Mouse (Mus musculus) heart, embryonic 16.5 days (tissue): ENCODE data around the gene Ntm. TPM values are rescaled to one million over a fixed set of nuclear protein-coding genes. Genes with fewer than 3 reads are reported as not detected.
A peak's percentile ranks its signal among the peaks of the same experiment; 100 is the strongest.

ENCODE experiments used
- ATAC-seq: fragments of 200-750 bp; cut with Nextera tagmentation; replicated peaks from 2 replicates; pipeline ENCODE4 v1.8.0; 2017; ENCODE audit warnings: moderate number of reproducible peaks; ENCODE audit not compliant: insufficient read depth, low FRiP score; ENCODE audit errors: extremely low read depth
- H3K27ac ChIP-seq: fragments of 300-500 bp; sonication (generic); 2 replicates; pipeline ENCODE4 v1.5.1; 2014; ENCODE audit warnings: mild to moderate bottlenecking, low read length, control low read depth, moderate library complexity
- H3K27me3 ChIP-seq: fragments of 300-500 bp; sonication (generic); 2 replicates; pipeline ENCODE4 v1.6.1; 2014; ENCODE audit warnings: low read length, mixed read lengths; ENCODE audit not compliant: control insufficient read depth, insufficient read depth
- H3K36me3 ChIP-seq: fragments of 300-500 bp; sonication (generic); 2 replicates; pipeline ENCODE4 v1.6.1; 2014; ENCODE audit not compliant: control insufficient read depth, insufficient read depth
- H3K4me1 ChIP-seq: fragments of 300-500 bp; sonication (generic); 2 replicates; pipeline ENCODE4 v1.6.1; 2014; ENCODE audit warnings: low read length, mixed read lengths; ENCODE audit not compliant: control insufficient read depth, insufficient read depth
- H3K4me2 ChIP-seq: fragments of 300-500 bp; sonication (generic); 2 replicates; pipeline ENCODE4 v1.6.1; 2014; ENCODE audit warnings: low read depth, mild to moderate bottlenecking, control low read depth, low read length
- H3K4me3 ChIP-seq: fragments of 300-500 bp; sonication (generic); 2 replicates; pipeline ENCODE4 v1.5.1; 2014; ENCODE audit warnings: mild to moderate bottlenecking, control low read depth, low read length
- H3K9ac ChIP-seq: fragments of 300-500 bp; sonication (generic); 2 replicates; pipeline ENCODE4 v1.6.1; 2014; ENCODE audit warnings: low read length, control low read depth
- H3K9me3 ChIP-seq: fragments of 300-500 bp; sonication (generic); replicated peaks from 2 replicates; pipeline ENCODE4 v1.6.1; 2016; ENCODE audit warnings: low read length; ENCODE audit not compliant: control insufficient read depth
- WGBS: fragments of 180-500 bp; shearing (Covaris S2); extraction: QIAGEN DNeasy Blood & Tissue Kit; methylation state at CpG from one replicate; pipeline ENCODE4 v1.1.7; 2014; 5-methylcytosine and 5-hydroxymethylcytosine counted together
- polyA plus RNA-seq: library from polyadenylated mRNA; unstranded; fragments of >200 nt; fragmentation: Nextera tagmentation; extraction: Ambion mirVana; gene quantifications from 2 replicates; pipeline ENCODE4 v1.2.1, GENCODE M21; 2015

The Ntm gene
- polyA plus RNA-seq, 1 experiment from 2014 or later = 23.6 TPM

DNA sequence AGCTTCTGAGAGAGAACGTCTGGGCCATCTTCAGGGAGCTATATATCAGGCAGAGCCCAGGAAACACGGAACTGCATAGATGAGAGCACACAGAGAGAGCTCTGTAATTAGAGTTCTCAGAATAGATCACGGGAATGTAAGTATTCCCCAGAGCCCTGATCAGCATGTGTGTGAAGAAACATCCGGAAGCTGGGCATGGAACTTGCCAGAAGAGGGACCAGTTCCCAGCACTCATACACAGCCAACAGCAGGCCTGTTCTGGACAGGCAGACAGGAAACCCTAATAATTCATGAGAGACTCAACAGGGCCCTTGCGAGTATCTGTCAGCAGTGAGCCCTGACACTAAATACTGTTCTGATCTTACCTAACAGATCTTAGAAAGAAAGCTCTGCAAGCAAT lies 345.8 kb downstream of the Ntm start:
- Histone ChIP-seq H3K9me3 (no peaks in the 10 kb centered on the region), H3K4me3 (no peak overlapping the region), H3K4me1 (no peaks in the 10 kb centered on the region), H3K9ac (no peak overlapping the region), H3K36me3 (no peaks in the 10 kb centered on the region), H3K27ac (no peak overlapping the region), H3K4me2 (no peak overlapping the region), H3K27me3 (no peaks in the 10 kb centered on the region)
- ATAC-seq = no peak
- 63% methylated on average over 5 of the region's 5 CpGs for WGBS

DNA sequence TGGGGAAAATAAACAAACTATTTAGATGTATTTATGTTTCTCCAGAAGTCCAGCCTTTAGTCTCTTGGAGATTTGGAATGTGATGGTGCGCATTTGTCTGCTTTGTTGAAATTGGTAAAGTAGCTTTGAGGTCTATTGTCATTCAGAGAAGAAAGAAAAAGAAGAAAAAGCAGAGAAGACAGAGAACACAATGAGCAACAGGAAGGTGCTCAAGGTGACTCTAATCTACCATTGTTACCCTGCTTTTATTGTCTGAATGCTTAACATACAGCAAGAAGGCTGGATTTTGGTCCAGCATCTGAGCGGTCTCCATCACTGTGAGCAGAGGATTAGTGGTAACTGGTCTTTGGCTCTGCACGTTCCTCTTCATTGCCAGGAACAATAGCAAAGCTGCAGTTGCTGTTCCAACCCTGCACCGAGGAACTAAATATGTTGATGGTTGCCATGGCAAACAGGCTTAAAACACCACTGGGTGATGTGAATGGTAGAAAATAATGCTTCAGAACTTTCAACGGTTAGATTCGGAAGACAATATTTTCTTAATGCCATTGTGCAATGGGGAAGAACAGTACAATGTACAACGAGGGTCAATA lies 350.8 kb downstream of the Ntm start:
- Histone ChIP-seq H3K27me3 (no peaks in the 10 kb centered on the region), H3K9ac (no peak overlapping the region), H3K36me3 (no peaks in the 10 kb centered on the region), H3K4me2 (no peak overlapping the region), H3K4me1 (peaks cover 5% of the 10 kb centered on the region), H3K9me3 (no peaks in the 10 kb centered on the region), H3K4me3 (no peak overlapping the region), H3K27ac (no peak overlapping the region)
- WGBS = 81% methylated on average over 7 of the region's 7 CpGs
- ATAC-seq = no peak

DNA sequence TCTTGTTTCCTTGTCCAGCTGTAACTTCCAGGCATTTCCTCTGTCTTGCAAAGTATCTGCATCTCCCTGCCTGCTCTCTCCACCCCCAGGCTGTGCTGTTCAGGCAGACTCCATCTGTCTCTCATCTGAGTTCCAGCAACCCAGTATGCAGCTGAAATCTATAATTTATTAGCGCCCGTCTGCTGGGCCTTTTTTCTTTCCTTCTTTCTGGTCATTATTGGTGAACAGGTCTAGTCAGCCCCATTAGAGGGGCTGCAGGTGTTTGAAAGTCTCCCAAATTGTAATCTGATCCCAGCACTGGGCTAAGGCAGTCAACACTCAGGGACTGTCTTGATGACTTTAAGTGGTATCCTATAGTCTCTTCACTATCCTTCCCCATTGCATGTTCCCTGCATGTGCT lies 352.1 kb downstream of the Ntm start:
- peaks cover 5% of the 10 kb centered on the region for H3K4me1 ChIP-seq
- no peak overlapping the region for H3K9ac ChIP-seq
- H3K27me3 ChIP-seq = no peaks in the 10 kb centered on the region
- no peak for ATAC-seq
- no peaks in the 10 kb centered on the region; the same call in 1 of the 2 replicates for H3K9me3 ChIP-seq
- no peak overlapping the region for H3K27ac ChIP-seq
- WGBS = 88% methylated on average over 2 of the region's 2 CpGs
- no peak overlapping the region for H3K4me3 ChIP-seq
- no peak overlapping the region for H3K4me2 ChIP-seq
- no peaks in the 10 kb centered on the region for H3K36me3 ChIP-seq

DNA sequence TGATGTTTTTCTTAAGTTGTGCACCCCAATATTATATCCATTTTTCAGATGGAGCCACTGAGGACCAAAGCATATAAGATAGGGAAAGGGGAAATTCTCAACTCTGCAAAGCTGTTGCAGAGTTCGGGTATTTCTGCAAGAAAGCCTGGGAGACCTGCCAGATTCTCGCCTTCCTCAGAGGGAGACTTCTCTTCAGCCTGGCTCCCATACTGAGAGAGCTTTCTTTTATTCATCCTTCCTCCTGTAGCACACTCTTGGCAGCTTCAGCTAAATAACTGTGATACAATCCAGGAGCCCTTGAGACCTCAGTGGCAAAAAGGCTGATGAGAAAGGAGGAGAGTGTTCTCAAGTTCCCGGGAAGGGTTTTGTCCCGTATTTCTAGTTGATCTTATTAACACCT lies 365.3 kb downstream of the Ntm start:
- ATAC-seq = no peak

DNA sequence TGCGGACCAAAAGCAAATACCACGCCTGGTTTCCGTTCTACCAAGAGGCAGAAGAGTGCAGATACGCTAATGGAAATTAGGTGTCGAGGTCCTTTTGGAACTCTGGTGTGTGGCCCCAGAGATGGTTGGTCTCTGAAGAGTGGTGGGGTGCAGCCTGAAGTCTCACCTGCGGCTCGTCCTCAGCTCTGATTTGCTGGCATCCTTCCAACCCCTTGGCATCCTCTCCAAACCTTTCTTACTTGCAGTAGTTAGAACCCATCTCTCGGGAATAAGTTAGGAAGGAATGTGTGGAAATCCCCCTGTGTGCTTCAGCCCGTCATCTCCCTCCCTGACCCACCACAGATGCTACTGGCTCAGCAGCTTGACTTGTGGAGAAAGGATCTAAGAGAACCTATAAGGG lies 367.6 kb downstream of the Ntm start:
- Histone ChIP-seq H3K27me3 (no peaks in the 10 kb centered on the region), H3K4me2 (peak overlapping the region; percentile 56), H3K9ac (no peak overlapping the region), H3K9me3 (no peaks in the 10 kb centered on the region), H3K4me3 (peak overlapping the region; percentile 22), H3K27ac (no peak overlapping the region), H3K36me3 (no peaks in the 10 kb centered on the region), H3K4me1 (peaks cover 8% of the 10 kb centered on the region)
- WGBS = 26% methylated on average over 9 of the region's 9 CpGs
- no peak for ATAC-seq

More for the DNA sequence above, 365.3 kb downstream of the Ntm start:
- Histone ChIP-seq H3K9me3 (no peaks in the 10 kb centered on the region), H3K4me3 (no peak overlapping the region), H3K9ac (no peak overlapping the region), H3K27ac (no peak overlapping the region), H3K27me3 (no peaks in the 10 kb centered on the region), H3K4me1 (0 out of 2 replicates have a peak, but pooled peaks cover 2% of the 10 kb centered on the region), H3K36me3 (no peaks in the 10 kb centered on the region), H3K4me2 (no peak overlapping the region)
- WGBS = 31% methylated on average over 4 of the region's 4 CpGs

DNA sequence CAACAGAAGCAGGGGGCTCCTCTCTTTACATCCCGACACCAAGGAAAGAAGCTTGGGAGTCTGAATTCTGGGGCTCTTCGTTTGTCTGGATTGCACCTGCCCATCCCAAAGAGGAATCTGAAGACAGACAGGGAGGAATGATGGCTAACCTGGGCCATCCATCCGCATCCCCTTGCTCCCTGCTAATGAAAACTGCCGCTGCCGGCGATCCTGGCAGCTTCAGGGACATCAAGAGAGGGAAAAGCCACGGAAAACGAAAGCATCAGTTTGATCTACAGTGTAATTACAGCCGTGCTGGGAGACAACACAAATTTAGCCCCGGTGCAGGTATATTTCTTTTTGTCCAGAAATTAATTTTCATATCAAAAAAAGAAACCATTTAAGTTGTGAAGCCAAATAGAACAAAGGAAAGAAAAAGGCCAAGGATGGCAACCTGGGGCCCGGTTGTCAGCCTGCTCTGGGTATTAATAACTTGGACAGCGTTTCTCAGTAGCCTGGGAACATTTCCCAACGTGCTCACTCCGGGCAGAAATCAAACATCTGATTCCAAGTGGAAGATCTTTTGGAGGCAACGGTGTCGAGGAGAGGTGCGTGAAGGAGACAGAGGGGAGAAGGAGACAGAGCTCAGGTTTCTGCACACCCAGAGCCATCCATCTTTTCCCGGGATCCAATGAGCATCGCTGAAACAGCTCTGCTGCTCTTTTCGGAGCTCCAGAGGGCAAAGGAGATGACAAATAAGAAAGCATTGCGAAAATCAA lies 368.2 kb downstream of the Ntm start:
- Histone ChIP-seq H3K4me1 (peaks cover 8% of the 10 kb centered on the region), H3K9me3 (no peaks in the 10 kb centered on the region), H3K27me3 (no peaks in the 10 kb centered on the region), H3K4me2 (peak overlapping the region; percentile 56), H3K9ac (no peak overlapping the region), H3K36me3 (no peaks in the 10 kb centered on the region), H3K27ac (no peak overlapping the region), H3K4me3 (peak overlapping the region; percentile 22)
- 50% methylated on average over 21 of the region's 21 CpGs for WGBS
- ATAC-seq = no peak

DNA sequence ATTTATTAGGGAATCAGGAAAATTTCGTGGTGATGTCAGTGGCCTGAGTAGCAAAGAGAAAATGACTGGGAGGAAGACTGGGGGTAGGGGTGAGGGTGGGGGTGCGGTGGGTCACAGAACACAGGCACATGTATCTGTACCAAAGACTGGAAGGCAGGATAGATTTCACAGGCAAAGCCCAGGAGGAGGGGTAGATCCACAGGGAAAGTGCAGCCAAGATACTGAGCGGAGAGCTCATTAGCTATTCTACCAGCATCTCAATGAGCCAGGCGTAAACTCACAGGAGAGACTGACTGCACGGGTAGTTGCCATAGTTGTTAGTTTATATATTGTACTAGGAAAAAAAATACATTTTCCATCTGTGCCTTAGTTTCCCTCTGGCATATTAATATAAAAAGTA lies 375.6 kb downstream of the Ntm start:
- H3K27me3 ChIP-seq = no peaks in the 10 kb centered on the region
- H3K4me1 ChIP-seq = peaks cover 6% of the 10 kb centered on the region
- no peaks in the 10 kb centered on the region for H3K36me3 ChIP-seq
- H3K9ac ChIP-seq = no peak overlapping the region
- H3K4me3 ChIP-seq = no peak overlapping the region
- no peaks in the 10 kb centered on the region for H3K9me3 ChIP-seq
- H3K27ac ChIP-seq = no peak overlapping the region
- no peak overlapping the region for H3K4me2 ChIP-seq
- 78% methylated on average over 5 of the region's 5 CpGs for WGBS
- ATAC-seq = no peak

DNA sequence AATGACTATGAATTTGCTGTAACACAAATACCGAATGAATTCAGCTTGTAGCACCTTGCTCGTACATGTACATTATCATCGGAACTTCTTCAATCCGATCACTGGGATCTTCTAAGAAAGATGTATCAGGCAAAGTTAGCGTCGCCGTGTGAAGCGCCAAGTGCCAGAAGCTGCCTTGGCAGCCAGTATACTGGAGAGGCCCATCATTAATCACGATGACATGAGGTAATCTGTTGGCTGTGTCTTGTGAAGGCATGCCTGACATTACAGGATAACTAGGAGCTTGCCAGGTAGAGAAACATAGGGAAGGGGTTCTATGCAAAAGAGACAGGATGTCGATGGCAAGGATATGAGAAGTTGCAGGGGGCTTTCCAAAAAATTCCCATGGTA lies 376.6 kb downstream of the Ntm start:
- no peak overlapping the region for H3K9ac ChIP-seq
- H3K27ac ChIP-seq = no peak overlapping the region
- no peaks in the 10 kb centered on the region for H3K27me3 ChIP-seq
- WGBS = 78% methylated on average over 10 of the region's 10 CpGs
- H3K4me3 ChIP-seq = no peak overlapping the region
- ATAC-seq = no peak
- no peaks in the 10 kb centered on the region for H3K36me3 ChIP-seq
- no peak overlapping the region for H3K4me2 ChIP-seq
- H3K4me1 ChIP-seq = peaks cover 6% of the 10 kb centered on the region
- H3K9me3 ChIP-seq = no peaks in the 10 kb centered on the region

DNA sequence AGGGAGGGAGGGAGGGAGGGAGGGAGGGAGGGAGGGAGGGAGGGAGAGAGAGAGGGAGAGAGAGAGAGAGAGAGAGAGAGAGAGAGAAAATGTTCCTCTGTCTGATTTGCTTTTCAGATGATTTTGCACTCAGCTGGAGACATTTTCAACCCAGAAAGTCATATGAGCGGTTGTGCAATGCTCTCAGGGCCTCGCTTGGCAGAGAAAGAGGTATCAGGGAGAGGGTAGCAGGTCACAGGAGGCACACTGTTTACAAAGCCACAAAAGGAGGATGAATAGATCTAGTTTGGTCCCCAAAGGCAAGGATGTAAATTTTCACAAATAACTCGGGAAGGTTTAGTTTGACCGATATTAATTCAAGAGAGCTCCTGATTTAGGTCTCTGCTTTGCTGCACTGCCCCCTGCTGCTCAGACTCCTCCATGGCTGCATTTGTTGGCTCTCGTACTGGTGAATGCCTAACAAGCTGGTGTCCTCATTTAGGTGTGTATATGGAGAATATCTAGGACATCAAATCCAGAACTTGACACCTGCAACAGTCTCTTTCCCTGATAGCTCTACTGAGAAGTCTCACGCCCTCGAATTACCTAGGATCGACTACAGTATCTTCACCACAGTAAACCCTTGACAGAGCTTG lies 377.1 kb downstream of the Ntm start:
- Histone ChIP-seq H3K36me3 (no peaks in the 10 kb centered on the region), H3K9me3 (no peaks in the 10 kb centered on the region), H3K4me3 (no peak overlapping the region), H3K4me2 (no peak overlapping the region), H3K27me3 (no peaks in the 10 kb centered on the region), H3K9ac (no peak overlapping the region), H3K4me1 (peaks cover 3% of the 10 kb centered on the region), H3K27ac (no peak overlapping the region)
- 51% methylated on average over 8 of the region's 8 CpGs for WGBS
- no peak for ATAC-seq
